Mouse (Mus musculus): ENCODE results near the gene Tmem255b. TPM values are rescaled to one million over a fixed set of nuclear protein-coding genes. Genes with fewer than 3 reads are reported as not detected.

Gene Tmem255b
- polyA plus RNA-seq, 1 experiment from 2014 or later: 0.33 TPM

DNA sequence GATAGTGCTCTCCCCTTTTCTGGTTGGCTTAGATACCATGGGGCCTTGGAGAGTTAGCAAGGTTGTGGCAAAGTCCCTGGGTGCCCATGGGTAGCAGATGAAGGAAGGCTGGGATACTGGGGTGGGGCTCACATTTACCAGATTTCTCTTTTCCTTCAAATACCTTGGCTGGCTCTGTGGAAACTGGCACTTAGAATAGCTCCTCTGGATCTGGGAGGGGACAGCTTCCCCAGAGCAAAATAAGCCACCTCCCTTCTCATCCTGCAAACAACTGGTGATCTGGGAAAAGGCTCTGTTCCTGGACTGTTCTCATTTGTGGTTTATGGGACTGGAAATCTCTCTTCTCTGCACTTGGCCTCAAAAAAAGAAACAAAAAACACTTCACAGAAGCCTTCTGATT is 4.1 kb upstream of the Tmem255b start:
- no peak for ATAC-seq (replicated peaks; ENCODE audit: insufficient number of reproducible peaks, low FRiP score, low TSS enrichment)
- no peaks in the 10 kb centered on the region for H3K36me3 ChIP-seq (ENCODE audit: control insufficient read depth, insufficient read depth, low read length)
- H3K4me3 ChIP-seq (ENCODE audit: low read depth, low read length): no peak overlapping the region
- H3K9ac ChIP-seq (ENCODE audit: low read depth, low read length): no peak overlapping the region
- H3K27me3 ChIP-seq (ENCODE audit: control insufficient read depth, insufficient read depth, low read length): peaks cover 20% of the 10 kb centered on the region
- H3K9me3 ChIP-seq (replicated peaks; ENCODE audit: control insufficient read depth, low read length): no peaks in the 10 kb centered on the region
- no peaks in the 10 kb centered on the region for H3K4me1 ChIP-seq (ENCODE audit: control insufficient read depth, insufficient read depth, low read length)
- no peak overlapping the region for H3K27ac ChIP-seq (ENCODE audit: low read depth, low read length)
- H3K4me2 ChIP-seq: no peak overlapping the region

DNA sequence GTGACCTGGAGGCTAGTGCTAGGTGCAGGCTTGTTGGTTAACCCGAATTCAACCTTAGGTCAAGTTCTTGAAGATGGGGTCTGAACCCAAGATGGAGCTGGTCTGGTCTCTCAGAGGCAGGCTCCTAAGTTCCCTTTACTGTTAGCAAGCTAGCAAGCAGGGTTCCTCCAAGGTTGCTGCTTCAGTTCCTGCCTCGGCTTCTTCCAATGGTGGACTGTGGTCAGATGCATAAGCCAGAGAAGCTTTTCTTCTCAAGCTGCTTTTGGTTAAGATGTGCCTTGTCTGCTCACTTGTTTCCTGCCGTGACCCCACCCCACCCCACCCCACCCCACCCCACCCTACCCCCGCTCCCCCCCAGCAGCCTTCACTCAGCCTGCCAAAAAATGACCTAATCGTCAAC is 1.9 kb upstream of the Tmem255b start:
- Histone ChIP-seq H3K9me3 (replicated peaks; ENCODE audit: control insufficient read depth, low read length) (no peaks in the 10 kb centered on the region), H3K4me3 (ENCODE audit: low read depth, low read length) (no peak overlapping the region), H3K4me2 (no peak overlapping the region), H3K27me3 (ENCODE audit: control insufficient read depth, insufficient read depth, low read length) (peaks cover 35% of the 10 kb centered on the region), H3K4me1 (ENCODE audit: control insufficient read depth, insufficient read depth, low read length) (no peaks in the 10 kb centered on the region), H3K9ac (ENCODE audit: low read depth, low read length) (no peak overlapping the region), H3K27ac (ENCODE audit: low read depth, low read length) (no peak overlapping the region), H3K36me3 (ENCODE audit: control insufficient read depth, insufficient read depth, low read length) (no peaks in the 10 kb centered on the region)
- ATAC-seq (replicated peaks; ENCODE audit: insufficient number of reproducible peaks, low FRiP score, low TSS enrichment): no peak
- WGBS (ENCODE audit: insufficient replicate concordance): 74% methylated on average over 5 of the region's 5 CpGs

DNA sequence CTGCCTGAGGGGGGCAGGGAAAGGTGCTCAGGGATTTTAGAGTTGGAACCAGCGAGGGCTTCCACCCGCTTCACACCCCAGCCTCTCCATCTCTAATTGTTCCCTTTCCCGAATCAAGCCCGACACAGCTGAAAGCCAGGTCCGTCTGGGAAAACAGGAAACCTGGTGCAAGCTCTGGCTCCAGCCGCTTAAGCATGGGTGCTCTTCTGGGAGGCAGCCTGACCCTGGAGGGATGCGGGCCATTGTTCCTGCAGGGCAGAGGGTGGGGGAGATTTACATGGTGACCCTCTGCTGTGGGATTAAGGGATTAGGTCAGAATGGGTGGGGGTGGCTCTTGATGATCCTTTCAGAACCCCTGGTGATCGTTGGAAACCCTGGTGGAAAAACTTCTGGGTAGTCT is 1.1 kb downstream of the Tmem255b start:
- ATAC-seq (replicated peaks; ENCODE audit: insufficient number of reproducible peaks, low FRiP score, low TSS enrichment): no peak
- Histone ChIP-seq H3K4me1 (ENCODE audit: control insufficient read depth, insufficient read depth, low read length) (no peaks in the 10 kb centered on the region), H3K27me3 (ENCODE audit: control insufficient read depth, insufficient read depth, low read length) (peaks cover 35% of the 10 kb centered on the region), H3K4me2 (no peak overlapping the region), H3K9ac (ENCODE audit: low read depth, low read length) (no peak overlapping the region), H3K27ac (ENCODE audit: low read depth, low read length) (no peak overlapping the region), H3K9me3 (replicated peaks; ENCODE audit: control insufficient read depth, low read length) (no peaks in the 10 kb centered on the region), H3K36me3 (ENCODE audit: control insufficient read depth, insufficient read depth, low read length) (no peaks in the 10 kb centered on the region), H3K4me3 (ENCODE audit: low read depth, low read length) (no peak overlapping the region)
- 15% methylated on average over 8 of the region's 8 CpGs for WGBS (ENCODE audit: insufficient replicate concordance)

DNA sequence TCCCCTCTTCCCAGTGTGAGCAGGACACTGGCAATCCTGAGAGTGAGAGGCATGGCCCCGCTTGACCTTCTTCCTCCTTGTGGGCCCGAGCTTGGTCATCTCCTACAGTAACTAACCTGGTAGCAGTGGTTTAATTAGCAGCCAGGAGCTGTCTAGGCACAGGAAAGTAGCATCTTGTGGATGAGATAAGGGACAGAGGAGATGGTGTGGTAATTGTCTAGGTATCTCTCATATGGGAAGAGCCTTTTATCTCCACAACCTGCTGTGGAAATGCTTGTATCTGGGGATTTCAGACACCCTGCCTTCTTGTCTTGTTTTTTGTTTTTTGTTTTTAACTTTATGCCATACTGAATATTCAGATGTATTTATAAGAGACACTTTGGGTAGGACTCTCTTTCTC is 2.5 kb downstream of the Tmem255b start:
- Histone ChIP-seq H3K36me3 (ENCODE audit: control insufficient read depth, insufficient read depth, low read length) (no peaks in the 10 kb centered on the region), H3K4me3 (ENCODE audit: low read depth, low read length) (no peak overlapping the region), H3K9me3 (replicated peaks; ENCODE audit: control insufficient read depth, low read length) (no peaks in the 10 kb centered on the region), H3K4me1 (ENCODE audit: control insufficient read depth, insufficient read depth, low read length) (no peaks in the 10 kb centered on the region), H3K27ac (ENCODE audit: low read depth, low read length) (no peak overlapping the region), H3K9ac (ENCODE audit: low read depth, low read length) (no peak overlapping the region), H3K27me3 (ENCODE audit: control insufficient read depth, insufficient read depth, low read length) (peaks cover 35% of the 10 kb centered on the region), H3K4me2 (no peak overlapping the region)
- ATAC-seq (replicated peaks; ENCODE audit: insufficient number of reproducible peaks, low FRiP score, low TSS enrichment): no peak
- 69% methylated on average over 2 of the region's 2 CpGs for WGBS (ENCODE audit: insufficient replicate concordance)

DNA sequence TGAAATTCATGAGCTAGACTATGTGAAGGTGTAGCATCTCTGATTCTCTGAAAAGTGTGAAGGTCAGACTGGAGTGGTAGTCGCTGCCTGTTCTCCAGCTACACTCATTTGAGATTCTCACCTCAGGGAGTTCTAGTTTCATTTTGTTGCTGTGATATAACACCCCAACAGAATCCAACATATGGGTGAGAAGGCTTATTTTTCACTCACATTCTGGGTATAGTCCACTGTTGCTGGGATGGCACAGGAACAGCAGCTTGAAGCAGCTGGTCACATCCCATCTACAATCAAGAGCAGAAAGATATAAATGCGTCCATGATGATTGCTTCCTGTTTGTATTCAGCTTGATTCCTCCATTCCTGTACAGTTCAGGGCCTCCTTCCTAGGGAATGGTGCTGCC is 7.2 kb downstream of the Tmem255b start:
- ATAC-seq (replicated peaks; ENCODE audit: insufficient number of reproducible peaks, low FRiP score, low TSS enrichment): no peak
- Histone ChIP-seq H3K4me3 (ENCODE audit: low read depth, low read length) (no peak overlapping the region), H3K4me2 (no peak overlapping the region), H3K27me3 (ENCODE audit: control insufficient read depth, insufficient read depth, low read length) (peaks cover 3% of the 10 kb centered on the region; the same call in 1 of the 2 replicates), H3K9ac (ENCODE audit: low read depth, low read length) (no peak overlapping the region), H3K4me1 (ENCODE audit: control insufficient read depth, insufficient read depth, low read length) (no peaks in the 10 kb centered on the region), H3K36me3 (ENCODE audit: control insufficient read depth, insufficient read depth, low read length) (no peaks in the 10 kb centered on the region), H3K27ac (ENCODE audit: low read depth, low read length) (no peak overlapping the region), H3K9me3 (replicated peaks; ENCODE audit: control insufficient read depth, low read length) (no peaks in the 10 kb centered on the region)
- 81% methylated on average over 2 of the region's 2 CpGs for WGBS (ENCODE audit: insufficient replicate concordance)

DNA sequence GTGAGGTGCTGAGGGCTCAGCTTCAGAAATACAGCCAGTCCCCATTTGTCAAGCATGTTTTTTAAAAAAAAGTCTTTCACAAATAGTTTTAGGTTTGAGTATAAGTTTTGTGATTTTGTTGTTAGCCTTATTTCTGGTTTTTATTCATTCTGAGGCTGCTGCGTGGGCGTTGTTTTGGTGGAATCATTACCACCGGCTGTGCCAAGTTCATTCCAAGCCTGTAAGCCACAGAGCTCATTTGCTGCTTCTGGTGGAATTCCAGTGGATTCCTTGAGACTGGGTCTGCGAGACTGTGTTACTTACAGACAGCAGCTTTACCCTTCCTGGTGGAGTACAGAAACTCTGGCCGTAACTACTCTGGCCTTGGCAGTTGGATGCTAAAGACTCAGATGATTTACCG is 11.5 kb downstream of the Tmem255b start:
- Histone ChIP-seq H3K27ac (ENCODE audit: low read depth, low read length) (no peak overlapping the region), H3K4me1 (ENCODE audit: control insufficient read depth, insufficient read depth, low read length) (no peaks in the 10 kb centered on the region), H3K4me2 (no peak overlapping the region), H3K36me3 (ENCODE audit: control insufficient read depth, insufficient read depth, low read length) (no peaks in the 10 kb centered on the region), H3K27me3 (ENCODE audit: control insufficient read depth, insufficient read depth, low read length) (peaks cover 2% of the 10 kb centered on the region; the same call in 1 of the 2 replicates), H3K9ac (ENCODE audit: low read depth, low read length) (no peak overlapping the region), H3K4me3 (ENCODE audit: low read depth, low read length) (no peak overlapping the region), H3K9me3 (replicated peaks; ENCODE audit: control insufficient read depth, low read length) (no peaks in the 10 kb centered on the region)
- 88% methylated on average over 6 of the region's 6 CpGs for WGBS (ENCODE audit: insufficient replicate concordance)
- no peak for ATAC-seq (replicated peaks; ENCODE audit: insufficient number of reproducible peaks, low FRiP score, low TSS enrichment)

DNA sequence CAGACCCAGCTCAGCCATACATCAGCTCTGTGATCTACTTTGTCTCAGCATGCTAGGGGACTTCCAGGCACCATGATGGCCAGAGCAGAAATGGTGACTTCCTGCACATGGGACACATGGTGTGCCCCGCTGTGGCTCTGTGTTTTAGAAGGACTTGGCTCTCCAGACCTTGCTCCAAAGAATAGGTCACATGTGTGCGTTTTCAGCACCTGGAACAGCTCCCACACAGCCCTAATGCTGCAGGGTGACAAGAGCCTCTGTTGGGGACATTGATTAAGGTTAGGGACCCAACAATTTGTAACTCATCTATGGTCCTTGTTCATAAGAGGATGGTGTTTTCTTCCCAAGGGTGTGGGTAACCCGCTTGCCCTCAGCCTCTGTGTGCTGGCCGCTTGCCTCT is 13.2 kb downstream of the Tmem255b start:
- Histone ChIP-seq H3K9me3 (replicated peaks; ENCODE audit: control insufficient read depth, low read length) (no peaks in the 10 kb centered on the region), H3K4me1 (ENCODE audit: control insufficient read depth, insufficient read depth, low read length) (no peaks in the 10 kb centered on the region), H3K36me3 (ENCODE audit: control insufficient read depth, insufficient read depth, low read length) (no peaks in the 10 kb centered on the region), H3K4me3 (ENCODE audit: low read depth, low read length) (no peak overlapping the region), H3K27ac (ENCODE audit: low read depth, low read length) (no peak overlapping the region), H3K27me3 (ENCODE audit: control insufficient read depth, insufficient read depth, low read length) (peaks cover 2% of the 10 kb centered on the region; the same call in 1 of the 2 replicates), H3K4me2 (no peak overlapping the region), H3K9ac (ENCODE audit: low read depth, low read length) (no peak overlapping the region)
- 50% methylated on average over 4 of the region's 4 CpGs for WGBS (ENCODE audit: insufficient replicate concordance)
- no peak for ATAC-seq (replicated peaks; ENCODE audit: insufficient number of reproducible peaks, low FRiP score, low TSS enrichment)

DNA sequence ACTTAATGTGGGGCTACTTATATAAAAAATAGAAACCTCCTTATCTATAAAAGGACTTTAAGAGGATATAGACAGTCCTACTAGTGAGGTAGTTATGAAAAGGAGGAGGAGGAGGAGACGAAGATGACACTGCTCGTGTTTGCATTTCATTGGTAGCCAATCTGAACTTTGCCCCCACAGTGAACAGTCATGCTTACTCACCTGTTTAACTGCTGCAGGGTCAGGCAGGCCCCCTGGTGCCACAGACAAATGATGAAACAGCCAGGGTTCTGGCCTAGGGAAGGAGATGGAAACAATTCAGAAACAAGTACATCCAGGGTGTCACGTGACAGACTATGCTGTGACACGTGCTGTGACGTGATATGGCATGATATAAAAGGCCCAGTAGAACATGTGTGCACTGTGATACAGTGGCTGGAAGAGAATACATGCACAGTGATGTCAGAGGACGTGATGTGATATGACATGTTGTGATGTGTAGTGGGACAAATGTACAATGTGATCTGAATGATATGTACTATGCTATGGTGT is 16.8 kb downstream of the Tmem255b start:
- H3K27ac ChIP-seq (ENCODE audit: low read depth, low read length): no peak overlapping the region
- no peaks in the 10 kb centered on the region for H3K9me3 ChIP-seq (replicated peaks; ENCODE audit: control insufficient read depth, low read length)
- no peak overlapping the region for H3K4me2 ChIP-seq
- H3K4me3 ChIP-seq (ENCODE audit: low read depth, low read length): no peak overlapping the region
- peaks cover 2% of the 10 kb centered on the region; the same call in 1 of the 2 replicates for H3K27me3 ChIP-seq (ENCODE audit: control insufficient read depth, insufficient read depth, low read length)
- 67% methylated on average over 6 of the region's 6 CpGs for WGBS (ENCODE audit: insufficient replicate concordance)
- ATAC-seq (replicated peaks; ENCODE audit: insufficient number of reproducible peaks, low FRiP score, low TSS enrichment): no peak
- no peak overlapping the region for H3K9ac ChIP-seq (ENCODE audit: low read depth, low read length)
- no peaks in the 10 kb centered on the region for H3K36me3 ChIP-seq (ENCODE audit: control insufficient read depth, insufficient read depth, low read length)
- H3K4me1 ChIP-seq (ENCODE audit: control insufficient read depth, insufficient read depth, low read length): no peaks in the 10 kb centered on the region

DNA sequence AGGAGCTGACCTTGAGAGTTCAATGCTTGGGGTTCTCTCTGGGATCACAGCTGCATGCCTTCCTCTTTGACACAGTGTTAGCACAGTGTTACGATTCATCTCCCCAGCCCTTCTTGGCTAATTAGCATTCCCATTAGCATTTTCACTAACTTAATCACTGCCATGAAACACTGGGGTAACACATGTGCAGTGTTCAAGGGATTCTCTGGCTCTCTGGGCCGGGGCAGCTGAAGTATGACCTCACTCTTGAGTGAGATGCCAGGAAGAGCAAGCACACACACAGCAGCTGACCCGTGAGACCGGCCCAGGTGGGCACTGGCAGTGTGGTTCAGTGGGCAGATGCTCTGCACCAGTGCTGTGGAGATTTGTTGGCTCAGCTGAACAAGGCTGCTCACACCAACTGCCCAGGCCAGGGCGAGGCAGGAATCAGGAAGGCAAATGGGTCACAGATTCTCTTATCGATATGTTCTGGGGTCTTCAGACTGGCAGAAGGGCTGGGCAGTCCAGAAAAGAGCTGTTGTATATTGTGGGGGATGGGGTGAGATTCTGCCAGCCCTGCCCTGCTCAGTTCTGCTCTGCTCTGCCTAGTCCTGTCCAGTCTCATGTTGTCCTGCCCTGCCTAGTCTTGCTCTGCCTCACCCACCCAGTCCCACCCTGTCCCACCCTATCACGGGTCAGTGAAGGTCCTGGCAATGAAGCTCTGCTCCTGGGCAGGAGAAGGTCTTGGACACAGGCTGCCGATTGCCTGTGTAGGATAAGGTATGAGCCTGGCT is 19.5 kb downstream of the Tmem255b start:
- Histone ChIP-seq H3K36me3 (ENCODE audit: control insufficient read depth, insufficient read depth, low read length) (no peaks in the 10 kb centered on the region), H3K9me3 (replicated peaks; ENCODE audit: control insufficient read depth, low read length) (no peaks in the 10 kb centered on the region), H3K4me2 (no peak overlapping the region), H3K27me3 (ENCODE audit: control insufficient read depth, insufficient read depth, low read length) (peaks cover 2% of the 10 kb centered on the region; the same call in 1 of the 2 replicates), H3K4me3 (ENCODE audit: low read depth, low read length) (no peak overlapping the region), H3K27ac (ENCODE audit: low read depth, low read length) (no peak overlapping the region), H3K9ac (ENCODE audit: low read depth, low read length) (no peak overlapping the region), H3K4me1 (ENCODE audit: control insufficient read depth, insufficient read depth, low read length) (no peaks in the 10 kb centered on the region)
- no peak for ATAC-seq (replicated peaks; ENCODE audit: insufficient number of reproducible peaks, low FRiP score, low TSS enrichment)
- WGBS (ENCODE audit: insufficient replicate concordance): 68% methylated on average over 8 of the region's 8 CpGs
